Mouse (Mus musculus) ES-Bruce4 (cell line): ENCODE results near the gene Prlhr.

Experiments used
- CTCF ChIP-seq: IDR thresholded peaks from one replicate; pipeline ENCODE4 v1.8.1; 2011; ENCODE audit warnings: low read depth, low read length
- POLR2A ChIP-seq: IDR thresholded peaks from one replicate; pipeline ENCODE4 v1.8.1; 2011; ENCODE audit warnings: low read length; ENCODE audit not compliant: insufficient read depth

GRCm38 (mm10) chr19:60465726-60466125 is 2.4 kb downstream of the Prlhr start:
- no peak for TF ChIP-seq CTCF
- TF ChIP-seq POLR2A: no peak
